Mouse (Mus musculus) spleen, adult 2 months (tissue): ENCODE data around the gene Cdk18.

Experiments
- CTCF ChIP-seq: fragments of 200-500 bp; IDR thresholded peaks from 2 replicates; pipeline ENCODE4 v1.5.1; 2011; ENCODE audit warnings: mild to moderate bottlenecking, inconsistent platforms; ENCODE audit not compliant: insufficient read depth, insufficient read length, insufficient replicate concordance; ENCODE audit errors: extremely low read depth
- POLR2A ChIP-seq: fragments of 200-500 bp; IDR thresholded peaks from 2 replicates; pipeline ENCODE4 v1.6.1; 2011; ENCODE audit warnings: low read depth, low read length, inconsistent platforms

- TF ChIP-seq CTCF (no peak), POLR2A (no peak)
Measured at GRCm38 (mm10) chr1:132063096-132063495, 76.4 kb downstream of the Cdk18 start.
